Mouse (Mus musculus): ENCODE measurements around the gene Stk24. TPM values are rescaled to one million over a fixed set of nuclear protein-coding genes. Genes with fewer than 3 reads are reported as not detected.

Stk24 gene
- polyA plus RNA-seq, 1 experiment from 2014 or later: 39.3 TPM

- Histone ChIP-seq H3K4me1 (peaks cover 46% of the 10 kb centered on the region), H3K9ac (no peak overlapping the region), H3K27me3 (no peaks in the 10 kb centered on the region), H3K36me3 (no peaks in the 10 kb centered on the region), H3K27ac (no peak overlapping the region), H3K4me3 (replicated peaks) (no peak overlapping the region), H3K9me3 (replicated peaks) (no peaks in the 10 kb centered on the region), H3K4me2 (no peak overlapping the region)
- 71% methylated on average over 17 of the region's 17 CpGs for WGBS
- ATAC-seq (replicated peaks; ENCODE audit: low FRiP score): no peak; the same call in 1 of the 2 replicates
These were observed 55.1 kb downstream of the Stk24 start for GRCm38 (mm10) chr14:121324521-121325330.

GRCm38 (mm10) chr14:121322641-121323040 is 57.2 kb downstream of the Stk24 start:
- ATAC-seq (replicated peaks; ENCODE audit: low FRiP score): no peak
- no peaks in the 10 kb centered on the region for H3K36me3 ChIP-seq
- WGBS: 79% methylated on average over 7 of the region's 7 CpGs

GRCm38 (mm10) chr14:121322150-121322549 is 57.7 kb downstream of the Stk24 start:
- H3K4me1 ChIP-seq: peaks cover 34% of the 10 kb centered on the region
- no peak overlapping the region for H3K9ac ChIP-seq
- no peak overlapping the region for H3K4me3 ChIP-seq (replicated peaks)
- H3K36me3 ChIP-seq: no peaks in the 10 kb centered on the region
- no peak for ATAC-seq (replicated peaks; ENCODE audit: low FRiP score)
- no peaks in the 10 kb centered on the region for H3K9me3 ChIP-seq (replicated peaks)
- no peaks in the 10 kb centered on the region for H3K27me3 ChIP-seq
- no peak overlapping the region for H3K27ac ChIP-seq
- WGBS: 86% methylated on average over 5 of the region's 5 CpGs
- no peak overlapping the region for H3K4me2 ChIP-seq

More at GRCm38 (mm10) chr14:121322641-121323040, 57.2 kb downstream of the Stk24 start:
- Histone ChIP-seq H3K9me3 (replicated peaks) (no peaks in the 10 kb centered on the region), H3K27ac (no peak overlapping the region), H3K4me1 (peaks cover 35% of the 10 kb centered on the region), H3K4me2 (no peak overlapping the region), H3K9ac (no peak overlapping the region), H3K27me3 (no peaks in the 10 kb centered on the region), H3K4me3 (replicated peaks) (no peak overlapping the region)

GRCm38 (mm10) chr14:121318382-121318781 is 61.4 kb downstream of the Stk24 start:
- Histone ChIP-seq H3K4me2 (no peak overlapping the region), H3K9ac (no peak overlapping the region), H3K27ac (no peak overlapping the region), H3K4me1 (peaks cover 39% of the 10 kb centered on the region), H3K4me3 (replicated peaks) (no peak overlapping the region), H3K9me3 (replicated peaks) (no peaks in the 10 kb centered on the region), H3K27me3 (no peaks in the 10 kb centered on the region), H3K36me3 (no peaks in the 10 kb centered on the region)
- 67% methylated on average over 5 of the region's 5 CpGs for WGBS
- ATAC-seq (replicated peaks; ENCODE audit: low FRiP score): no peak

- Histone ChIP-seq H3K4me2 (no peak overlapping the region), H3K4me1 (peaks cover 44% of the 10 kb centered on the region), H3K4me3 (replicated peaks) (no peak overlapping the region), H3K9me3 (replicated peaks) (no peaks in the 10 kb centered on the region), H3K9ac (no peak overlapping the region), H3K27me3 (no peaks in the 10 kb centered on the region), H3K36me3 (no peaks in the 10 kb centered on the region), H3K27ac (0 out of 2 replicates have a peak overlapping the region, but pooled peaks have one; percentile 33)
- 69% methylated on average over 3 of the region's 3 CpGs for WGBS
- ATAC-seq (replicated peaks; ENCODE audit: low FRiP score): peak; percentile 42; the same call in 1 of the 2 replicates
These were observed 62.5 kb downstream of the Stk24 start for GRCm38 (mm10) chr14:121317312-121317671.

- H3K9ac ChIP-seq: no peak overlapping the region
- H3K27ac ChIP-seq: no peak overlapping the region; the same call in 1 of the 2 replicates
- ATAC-seq (replicated peaks; ENCODE audit: low FRiP score): peak; percentile 27; the same call in 1 of the 2 replicates
- peaks cover 42% of the 10 kb centered on the region for H3K4me1 ChIP-seq
- no peak overlapping the region for H3K4me3 ChIP-seq (replicated peaks)
- no peaks in the 10 kb centered on the region for H3K27me3 ChIP-seq
- no peaks in the 10 kb centered on the region for H3K36me3 ChIP-seq
- H3K4me2 ChIP-seq: no peak overlapping the region
- H3K9me3 ChIP-seq (replicated peaks): no peaks in the 10 kb centered on the region
- 51% methylated on average over 13 of the region's 13 CpGs for WGBS
These were observed 63.0 kb downstream of the Stk24 start for GRCm38 (mm10) chr14:121316631-121317311.

- WGBS: 47% methylated on average over 5 of the region's 5 CpGs
- Histone ChIP-seq H3K4me1 (peaks cover 44% of the 10 kb centered on the region), H3K4me2 (no peak overlapping the region), H3K9ac (no peak overlapping the region), H3K27ac (no peak overlapping the region), H3K36me3 (no peaks in the 10 kb centered on the region), H3K4me3 (replicated peaks) (no peak overlapping the region), H3K27me3 (no peaks in the 10 kb centered on the region), H3K9me3 (replicated peaks) (no peaks in the 10 kb centered on the region)
- no peak for ATAC-seq (replicated peaks; ENCODE audit: low FRiP score)
These were observed 63.7 kb downstream of the Stk24 start for GRCm38 (mm10) chr14:121316136-121316535.

- H3K36me3 ChIP-seq: no peaks in the 10 kb centered on the region
- no peak overlapping the region for H3K4me3 ChIP-seq (replicated peaks)
- no peak overlapping the region for H3K27ac ChIP-seq
- no peaks in the 10 kb centered on the region for H3K9me3 ChIP-seq (replicated peaks)
- H3K4me2 ChIP-seq: no peak overlapping the region
- no peaks in the 10 kb centered on the region for H3K27me3 ChIP-seq
- no peak overlapping the region for H3K9ac ChIP-seq
- peaks cover 52% of the 10 kb centered on the region for H3K4me1 ChIP-seq
- 78% methylated on average over 3 of the region's 3 CpGs for WGBS
- no peak for ATAC-seq (replicated peaks; ENCODE audit: low FRiP score)
These were observed 64.9 kb downstream of the Stk24 start for GRCm38 (mm10) chr14:121314934-121315333.

- Histone ChIP-seq H3K27ac (no peak overlapping the region), H3K27me3 (no peaks in the 10 kb centered on the region), H3K9ac (no peak overlapping the region), H3K4me3 (replicated peaks) (no peak overlapping the region), H3K9me3 (replicated peaks) (no peaks in the 10 kb centered on the region), H3K36me3 (no peaks in the 10 kb centered on the region), H3K4me1 (peaks cover 55% of the 10 kb centered on the region), H3K4me2 (no peak overlapping the region)
- WGBS: 90% methylated on average over 10 of the region's 10 CpGs
- ATAC-seq (replicated peaks; ENCODE audit: low FRiP score): no peak
These were observed 66.5 kb downstream of the Stk24 start for GRCm38 (mm10) chr14:121313283-121313682.

- H3K36me3 ChIP-seq: peaks cover 5% of the 10 kb centered on the region
- H3K9ac ChIP-seq: no peak overlapping the region
- no peak overlapping the region for H3K4me3 ChIP-seq (replicated peaks)
- peaks cover 45% of the 10 kb centered on the region for H3K4me1 ChIP-seq
- no peak overlapping the region for H3K4me2 ChIP-seq
- no peak overlapping the region for H3K27ac ChIP-seq
- no peaks in the 10 kb centered on the region for H3K27me3 ChIP-seq
- no peak for ATAC-seq (replicated peaks; ENCODE audit: low FRiP score)
- 85% methylated on average over 2 of the region's 2 CpGs for WGBS
- no peaks in the 10 kb centered on the region for H3K9me3 ChIP-seq (replicated peaks)
These were observed 68.7 kb downstream of the Stk24 start for GRCm38 (mm10) chr14:121311083-121311482.

- Histone ChIP-seq H3K4me1 (peaks cover 41% of the 10 kb centered on the region), H3K27me3 (no peaks in the 10 kb centered on the region), H3K36me3 (peaks cover 5% of the 10 kb centered on the region), H3K4me3 (replicated peaks) (no peak overlapping the region), H3K4me2 (no peak overlapping the region), H3K27ac (no peak overlapping the region), H3K9ac (no peak overlapping the region), H3K9me3 (replicated peaks) (no peaks in the 10 kb centered on the region)
- ATAC-seq (replicated peaks; ENCODE audit: low FRiP score): peak; percentile 38; the same call in 1 of the 2 replicates
- WGBS: 70% methylated on average over 6 of the region's 6 CpGs
These were observed 69.3 kb downstream of the Stk24 start for GRCm38 (mm10) chr14:121310325-121311080.

GRCm38 (mm10) chr14:121309909-121310308 is 69.9 kb downstream of the Stk24 start:
- Histone ChIP-seq H3K9ac (no peak overlapping the region), H3K27ac (peak overlapping the region; percentile 18; the same call in 1 of the 2 replicates), H3K36me3 (peaks cover 5% of the 10 kb centered on the region), H3K9me3 (replicated peaks) (no peaks in the 10 kb centered on the region), H3K4me2 (no peak overlapping the region), H3K27me3 (no peaks in the 10 kb centered on the region), H3K4me3 (replicated peaks) (no peak overlapping the region), H3K4me1 (peaks cover 35% of the 10 kb centered on the region)
- ATAC-seq (replicated peaks; ENCODE audit: low FRiP score): peak; percentile 61
- 48% methylated on average over 3 of the region's 3 CpGs for WGBS

Measured in kidney, embryonic 15.5 days (tissue).